ENCODE assay signal across 8 mouse cellular contexts in genomic region chr7:18921069-18921468, GRCm38 (mm10). TPM values are rescaled to one million over a fixed set of nuclear protein-coding genes. Genes with fewer than 3 reads are reported as not detected.
DNase-seq lines count a peak whose midpoint lies in the region; ATAC-seq and TF ChIP-seq lines count a peak whose summit lies in the region.

No protein-coding gene starts in this region.

- H3K27me3 ChIP-seq in embryonic facial prominence, embryonic 12.5 days = peaks cover 42% of the 10 kb centered on the region
- peaks cover 37% of the 10 kb centered on the region for H3K27me3 ChIP-seq in heart, embryonic 14.5 days (ENCODE audit: control insufficient read depth, insufficient read depth, low read length)
- peaks cover 16% of the 10 kb centered on the region for H3K27me3 ChIP-seq in kidney, postnatal 0 days (ENCODE audit: insufficient read depth, low read length)
- peaks cover 68% of the 10 kb centered on the region for H3K27me3 ChIP-seq in liver, embryonic 12.5 days (replicated peaks)

- peak; percentile 48; the same call in 1 of the 2 replicates for TF ChIP-seq POLR2A in olfactory bulb, adult 2 months (IDR thresholded peaks at IDR 0.05; ENCODE audit: insufficient read depth, low read depth, low read length)

- H3K4me2 ChIP-seq in embryonic facial prominence, embryonic 12.5 days (replicated peaks) = peak overlapping the region; percentile 36
- H3K4me2 ChIP-seq in heart, embryonic 14.5 days (ENCODE audit: low read length) = peak overlapping the region; percentile 27; the same call in 1 of the 2 replicates
- H3K4me2 ChIP-seq in kidney, postnatal 0 days (ENCODE audit: low read length) = no peak overlapping the region
- peak overlapping the region; percentile 21; the same call in 1 of the 2 replicates for H3K4me2 ChIP-seq in liver, embryonic 12.5 days

- H3K4me1 ChIP-seq in embryonic facial prominence, embryonic 12.5 days = 0 out of 2 replicates have a peak, but pooled peaks cover 6% of the 10 kb centered on the region
- H3K4me1 ChIP-seq in heart, embryonic 14.5 days (ENCODE audit: control insufficient read depth in 2 of 2, insufficient read depth in 2 of 2, low read length in 2 of 2) = peaks cover 0 to 10% of the 10 kb centered on the region in 2 experiments; a peak in 1 of 4 replicates
- H3K4me1 ChIP-seq in kidney, postnatal 0 days (replicated peaks; ENCODE audit: insufficient read depth, low read length) = peaks cover 7% of the 10 kb centered on the region; the same call in 1 of the 2 replicates
- H3K4me1 ChIP-seq in liver, embryonic 12.5 days = peaks cover 15% of the 10 kb centered on the region
- peaks cover 34% of the 10 kb centered on the region for H3K4me1 ChIP-seq in olfactory bulb, adult 2 months (ENCODE audit: control insufficient read depth, insufficient read depth, low read length)

- peak; percentile 48 for DNase-seq in A20 (ENCODE audit: low read depth, low spot score)
- peak; percentile 50 for DNase-seq in adipocyte (ENCODE audit: low spot score)
- peak; percentile 42 for DNase-seq in kidney, postnatal 0 days (ENCODE audit: low spot score)

- H3K9ac ChIP-seq in embryonic facial prominence, embryonic 12.5 days = no peak overlapping the region
- H3K9ac ChIP-seq in heart, embryonic 14.5 days (ENCODE audit: low read length) = no peak overlapping the region
- H3K9ac ChIP-seq in kidney, postnatal 0 days (ENCODE audit: low read depth, low read length) = no peak overlapping the region
- no peak overlapping the region for H3K9ac ChIP-seq in liver, embryonic 12.5 days

- H3K4me3 ChIP-seq in embryonic facial prominence, embryonic 12.5 days = no peak overlapping the region
- no peak overlapping the region for H3K4me3 ChIP-seq in heart, embryonic 14.5 days (ENCODE audit: control insufficient read depth in 1 of 2, insufficient read depth in 1 of 2, low read depth in 1 of 2, low read length in 2 of 2)
- H3K4me3 ChIP-seq in kidney, postnatal 0 days (replicated peaks; ENCODE audit: low read depth, low read length) = no peak overlapping the region
- no peak overlapping the region for H3K4me3 ChIP-seq in liver, embryonic 12.5 days
- peak overlapping the region; percentile 3; the same call in 1 of the 2 replicates for H3K4me3 ChIP-seq in olfactory bulb, adult 2 months (ENCODE audit: insufficient read depth, low read depth, low read length)

- H3K9me3 ChIP-seq in embryonic facial prominence, embryonic 12.5 days = no peaks in the 10 kb centered on the region
- H3K9me3 ChIP-seq in heart, embryonic 14.5 days (ENCODE audit: control insufficient read depth, low read length) = no peaks in the 10 kb centered on the region
- H3K9me3 ChIP-seq in kidney, postnatal 0 days (replicated peaks; ENCODE audit: low read length) = no peaks in the 10 kb centered on the region
- no peaks in the 10 kb centered on the region for H3K9me3 ChIP-seq in liver, embryonic 12.5 days (replicated peaks)

- no peak overlapping the region for H3K27ac ChIP-seq in embryonic facial prominence, embryonic 12.5 days
- H3K27ac ChIP-seq in heart, embryonic 14.5 days (replicated peaks in 1 of 2; ENCODE audit: control insufficient read depth in 1 of 2, insufficient read depth in 1 of 2, low read depth in 2 of 2, low read length in 2 of 2) = no peak overlapping the region
- H3K27ac ChIP-seq in kidney, postnatal 0 days = no peak overlapping the region
- no peak overlapping the region for H3K27ac ChIP-seq in liver, embryonic 12.5 days
- peak overlapping the region; percentile 95 for H3K27ac ChIP-seq in olfactory bulb, adult 2 months (ENCODE audit: insufficient read depth, low read depth, low read length)

- ATAC-seq in embryonic facial prominence, embryonic 12.5 days (ENCODE audit: insufficient number of reproducible peaks, insufficient read depth, low FRiP score, low TSS enrichment) = no peak
- ATAC-seq in heart, embryonic 14.5 days (ENCODE audit: insufficient number of reproducible peaks, insufficient read depth, low FRiP score, low read depth) = no peak
- no peak for ATAC-seq in kidney, postnatal 0 days (replicated peaks; ENCODE audit: low FRiP score, low read depth)
- peak; percentile 57 for ATAC-seq in liver, embryonic 12.5 days
- no peak for ATAC-seq in activated CD4-positive, CD25-positive, alpha-beta regulatory T cell, adult 4 months

- WGBS in embryonic facial prominence, embryonic 12.5 days = under 1% methylated on average over 12 of the region's 12 CpGs
- 1% methylated on average over 12 of the region's 12 CpGs for WGBS in heart, embryonic 14.5 days
- WGBS in kidney, postnatal 0 days = under 1% methylated on average over 12 of the region's 12 CpGs
- 2% methylated on average over 12 of the region's 12 CpGs for WGBS in liver, embryonic 12.5 days (ENCODE audit: insufficient replicate concordance)
- 5% methylated on average over 12 of the region's 12 CpGs for WGBS in olfactory bulb, adult 2 months

- no peaks in the 10 kb centered on the region for H3K36me3 ChIP-seq in embryonic facial prominence, embryonic 12.5 days
- no peaks in the 10 kb centered on the region for H3K36me3 ChIP-seq in heart, embryonic 14.5 days (ENCODE audit: control insufficient read depth, insufficient read depth, low read length)
- no peaks in the 10 kb centered on the region for H3K36me3 ChIP-seq in kidney, postnatal 0 days (ENCODE audit: insufficient read depth, low read length)
- no peaks in the 10 kb centered on the region for H3K36me3 ChIP-seq in liver, embryonic 12.5 days

- TF ChIP-seq CTCF in kidney, postnatal 0 days (IDR thresholded peaks at IDR 0.05; ENCODE audit: low read depth) = no peak
- no peak for TF ChIP-seq CTCF in olfactory bulb, adult 2 months (IDR thresholded peaks at IDR 0.05; ENCODE audit: insufficient read depth, low read depth, low read length)

RNA-seq across cellular contexts. Expression of gene Nova2, which starts 4.6 kb away (rescaled TPM):
- 1.1 TPM in 2 replicates for polyA plus RNA-seq in embryonic facial prominence, embryonic 12.5 days (2016; fragmentation: Nextera tagmentation; extraction: Ambion mirVana)
- 0.57 and 0.88 TPM in 2 replicates for polyA plus RNA-seq in heart, embryonic 14.5 days (2014; fragmentation: Nextera tagmentation; extraction: Ambion mirVana)
- 0.55 and 0.58 TPM in 2 replicates for polyA plus RNA-seq in kidney, postnatal 0 days (2015; fragmentation: Nextera tagmentation; extraction: Ambion mirVana)
- polyA plus RNA-seq in liver, embryonic 12.5 days (2016; fragmentation: Nextera tagmentation; extraction: Ambion mirVana) = 0.13 and 0.16 TPM in 2 replicates
- polyA plus RNA-seq in olfactory bulb, adult 2 months (2012; ENCODE audit: insufficient read depth, insufficient read length, low replicate concordance, missing spikeins) = not detected in 2 replicates
- polyA plus RNA-seq in activated CD4-positive, CD25-positive, alpha-beta regulatory T cell, adult 4 months (2017; shearing (Covaris generic)) = not detected

RNA-seq across cellular contexts. Expression of gene Ccdc61, which starts 10.9 kb away (rescaled TPM):
- 39.7 and 41.0 TPM in 2 replicates for polyA plus RNA-seq in embryonic facial prominence, embryonic 12.5 days (2016; fragmentation: Nextera tagmentation; extraction: Ambion mirVana)
- 12.2 and 14.3 TPM in 2 replicates for polyA plus RNA-seq in heart, embryonic 14.5 days (2014; fragmentation: Nextera tagmentation; extraction: Ambion mirVana)
- polyA plus RNA-seq in kidney, postnatal 0 days (2015; fragmentation: Nextera tagmentation; extraction: Ambion mirVana) = 22.4 and 26.3 TPM in 2 replicates
- 16.8 and 18.3 TPM in 2 replicates for polyA plus RNA-seq in liver, embryonic 12.5 days (2016; fragmentation: Nextera tagmentation; extraction: Ambion mirVana)
- not detected in 2 replicates for polyA plus RNA-seq in olfactory bulb, adult 2 months (2012; ENCODE audit: insufficient read depth, insufficient read length, low replicate concordance, missing spikeins)
- 1 to 10 TPM; 5.3 to 9.2 TPM for polyA plus RNA-seq in activated CD4-positive, CD25-positive, alpha-beta regulatory T cell, adult 4 months (2017; shearing (Covaris generic))

RNA-seq across cellular contexts. Expression of gene Pglyrp1, which starts 49.9 kb away (rescaled TPM):
- 1.1 and 2.0 TPM in 2 replicates for polyA plus RNA-seq in embryonic facial prominence, embryonic 12.5 days (2016; fragmentation: Nextera tagmentation; extraction: Ambion mirVana)
- polyA plus RNA-seq in heart, embryonic 14.5 days (2014; fragmentation: Nextera tagmentation; extraction: Ambion mirVana) = 0.93 and 1.8 TPM in 2 replicates
- 2.6 and 3.2 TPM in 2 replicates for polyA plus RNA-seq in kidney, postnatal 0 days (2015; fragmentation: Nextera tagmentation; extraction: Ambion mirVana)
- 8.9 and 10.0 TPM in 2 replicates for polyA plus RNA-seq in liver, embryonic 12.5 days (2016; fragmentation: Nextera tagmentation; extraction: Ambion mirVana)
- not detected in 2 replicates for polyA plus RNA-seq in olfactory bulb, adult 2 months (2012; ENCODE audit: insufficient read depth, insufficient read length, low replicate concordance, missing spikeins)
- 100 to 1,000 TPM; 275 to 290 TPM for polyA plus RNA-seq in activated CD4-positive, CD25-positive, alpha-beta regulatory T cell, adult 4 months (2017; shearing (Covaris generic))
